Mouse (Mus musculus) midbrain, postnatal 0 days (tissue): ENCODE data around the gene Zbtb6. TPM values are rescaled to one million over a fixed set of nuclear protein-coding genes. Genes with fewer than 3 reads are reported as not detected.

Source experiments
- ATAC-seq: fragments of 200-750 bp; cut with Nextera tagmentation; 2 replicates; pipeline ENCODE4 v1.8.0; 2017; ENCODE audit warnings: moderate number of reproducible peaks, mild to moderate bottlenecking, moderate TSS enrichment, moderate library complexity; ENCODE audit not compliant: low FRiP score
- DNase-seq: peaks from one replicate; pipeline ENCODE4 v3.0.0-alpha.2; 2015; ENCODE audit warnings: low spot score
- H3K27ac ChIP-seq: fragments of 300-500 bp; sonication (generic); 2 replicates; pipeline ENCODE4 v1.5.1; 2014; ENCODE audit warnings: low read depth, mild to moderate bottlenecking, low read length, mixed read lengths
- H3K27me3 ChIP-seq: fragments of 300-500 bp; sonication (generic); 2 replicates; pipeline ENCODE4 v1.6.1; 2014; ENCODE audit warnings: low read length, control low read depth, mixed read lengths; ENCODE audit not compliant: insufficient read depth
- H3K36me3 ChIP-seq: fragments of 300-500 bp; sonication (generic); 2 replicates; pipeline ENCODE4 v1.6.1; 2014; ENCODE audit warnings: low read length, control low read depth, mixed read lengths; ENCODE audit not compliant: insufficient read depth
- H3K4me1 ChIP-seq: fragments of 300-500 bp; sonication (generic); 2 replicates; pipeline ENCODE4 v1.6.1; 2014; ENCODE audit warnings: mild to moderate bottlenecking, control low read depth, antibody characterized with exemption, low read length, mixed read lengths; ENCODE audit not compliant: insufficient read depth
- H3K4me2 ChIP-seq: fragments of 300-500 bp; sonication (generic); 2 replicates; pipeline ENCODE4 v1.6.1; 2014; ENCODE audit warnings: low read depth, mild to moderate bottlenecking, low read length, mixed read lengths; ENCODE audit not compliant: poor library complexity, severe bottlenecking
- H3K4me3 ChIP-seq: fragments of 300-500 bp; sonication (generic); 2 replicates; pipeline ENCODE4 v1.5.1; 2014; ENCODE audit warnings: low read depth, mild to moderate bottlenecking, low read length, moderate library complexity
- H3K9ac ChIP-seq: fragments of 300-500 bp; sonication (generic); replicated peaks from 2 replicates; pipeline ENCODE4 v1.6.1; 2014; ENCODE audit warnings: mild to moderate bottlenecking, low read length, moderate library complexity, mixed read lengths; ENCODE audit not compliant: poor library complexity, severe bottlenecking
- H3K9me3 ChIP-seq: fragments of 300-500 bp; sonication (generic); 2 replicates; pipeline ENCODE4 v1.6.1; 2016; ENCODE audit warnings: low read length, control low read depth
- CTCF ChIP-seq: IDR thresholded peaks from 2 replicates; pipeline ENCODE4 v1.5.1; 2016; ENCODE audit warnings: antibody characterized with exemption, mild to moderate bottlenecking
- WGBS: fragments of 180-500 bp; shearing (Covaris S2); extraction: QIAGEN DNeasy Blood & Tissue Kit; methylation state at CpG from one replicate; pipeline ENCODE4 v1.1.7; 2014; 5-methylcytosine and 5-hydroxymethylcytosine counted together
- polyA plus RNA-seq: library from polyadenylated mRNA; unstranded; fragments of >200 nt; fragmentation: Nextera tagmentation; extraction: Ambion mirVana; gene quantifications from 2 replicates; pipeline ENCODE4 v1.2.1, GENCODE M21; 2015
- total RNA-seq: library from RNA; depleted of rRNA; stranded (reverse); fragments of >200 nt; gene quantifications from 2 replicates; pipeline ENCODE4 v1.2.3, GENCODE M21; 2014; rRNA removed

Gene Zbtb6
- total and polyA plus RNA-seq, 2 experiments from 2014 or later: 9.5 to 30.6 TPM

DNA sequence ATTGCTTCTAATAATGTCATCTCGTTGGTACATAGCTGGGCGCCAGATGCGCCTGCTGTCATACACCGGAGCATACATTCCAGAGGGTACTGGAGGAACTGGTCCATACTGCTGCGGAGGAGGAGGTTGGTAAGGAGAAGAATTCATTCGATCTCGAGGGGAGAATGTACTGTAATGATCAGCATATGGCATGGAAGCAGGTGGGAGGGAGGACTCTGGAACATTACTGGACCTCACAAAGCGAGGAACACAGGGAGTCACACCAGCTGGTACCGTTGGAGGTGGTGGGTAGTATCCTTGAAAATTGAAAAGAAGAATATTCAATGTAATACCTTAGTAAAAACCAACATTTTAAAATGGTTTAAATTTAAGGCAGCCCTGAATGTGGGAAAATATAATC lies 60.0 kb downstream of the Zbtb6 start:
- ATAC-seq (no peak), DNase-seq (no peak)
- Histone ChIP-seq H3K9me3 (no peaks in the 10 kb centered on the region), H3K4me3 (no peak overlapping the region), H3K27me3 (no peaks in the 10 kb centered on the region), H3K4me2 (no peak overlapping the region), H3K4me1 (no peaks in the 10 kb centered on the region), H3K27ac (no peak overlapping the region), H3K9ac (no peak overlapping the region), H3K36me3 (peaks cover 23% of the 10 kb centered on the region)
- no peak for TF ChIP-seq CTCF
- WGBS: 96% methylated on average over 9 of the region's 9 CpGs

DNA sequence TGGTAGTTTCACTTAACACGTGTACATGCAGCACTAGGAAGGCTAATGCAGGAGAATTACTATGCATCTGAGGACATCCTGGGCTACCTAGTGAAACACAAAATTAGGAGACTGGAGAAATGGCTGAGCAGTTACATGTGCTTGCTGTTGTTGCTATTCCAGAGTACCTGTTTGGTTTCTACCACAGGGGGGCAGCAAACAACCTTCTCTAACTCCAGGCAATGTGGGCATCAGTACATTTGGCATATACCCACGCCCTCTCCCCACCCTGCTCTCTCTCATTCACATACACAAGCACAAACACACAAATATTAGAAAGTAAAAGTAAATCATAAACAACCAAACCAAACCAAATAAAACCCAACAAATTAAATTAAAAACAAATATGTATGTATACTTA lies 62.8 kb downstream of the Zbtb6 start:
- WGBS: 63% methylated on average over 2 of the region's 2 CpGs
- peak; percentile 73 for TF ChIP-seq CTCF
- no peak for ATAC-seq

DNA sequence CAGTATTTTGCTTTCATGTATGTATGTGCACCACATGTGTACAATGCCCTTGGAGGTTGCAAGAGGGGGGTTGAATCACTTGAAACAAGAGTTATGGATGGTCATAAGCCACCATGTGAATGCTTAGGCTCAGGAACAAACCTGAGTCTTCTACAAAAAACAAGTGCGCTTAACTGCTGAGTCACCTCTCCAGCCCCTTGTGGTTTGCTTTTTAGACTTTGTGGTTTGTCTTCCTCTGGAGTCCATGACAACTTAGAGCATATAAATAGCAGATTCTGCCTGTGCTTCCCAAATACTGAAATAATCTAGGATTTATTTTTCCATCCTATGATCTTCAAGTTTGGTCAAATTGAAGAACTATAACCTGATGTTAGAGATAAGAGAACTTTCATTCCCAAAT lies 67.0 kb downstream of the Zbtb6 start:
- H3K4me3 ChIP-seq: no peak overlapping the region
- H3K4me1 ChIP-seq: no peaks in the 10 kb centered on the region
- H3K9ac ChIP-seq: no peak overlapping the region
- DNase-seq: no peak
- no peak overlapping the region for H3K27ac ChIP-seq
- no peak for TF ChIP-seq CTCF
- H3K9me3 ChIP-seq: no peaks in the 10 kb centered on the region
- 88% methylated on average over 1 of the region's 1 CpGs for WGBS
- no peak for ATAC-seq
- peaks cover 14% of the 10 kb centered on the region for H3K36me3 ChIP-seq
- H3K27me3 ChIP-seq: no peaks in the 10 kb centered on the region
- no peak overlapping the region for H3K4me2 ChIP-seq

More for the DNA sequence above, 62.8 kb downstream of the Zbtb6 start:
- no peak overlapping the region for H3K4me2 ChIP-seq
- H3K36me3 ChIP-seq: peaks cover 29% of the 10 kb centered on the region
- no peak overlapping the region for H3K27ac ChIP-seq
- H3K4me1 ChIP-seq: no peaks in the 10 kb centered on the region
- H3K9me3 ChIP-seq: no peaks in the 10 kb centered on the region
- H3K9ac ChIP-seq: no peak overlapping the region
- peak; percentile 70 for DNase-seq
- H3K27me3 ChIP-seq: no peaks in the 10 kb centered on the region
- H3K4me3 ChIP-seq: no peak overlapping the region

Other genes starting within 250 kb of the Zbtb6 start
- not detected in 2 replicates for gene Olfr366, start 231.6 kb downstream of the Zbtb6 start, total RNA-seq
- gene Olfr366, start 231.6 kb downstream of the Zbtb6 start, polyA plus RNA-seq: not detected in 2 replicates
- gene Olfr368, start 116.7 kb downstream of the Zbtb6 start, total RNA-seq: not detected in 2 replicates
- not detected in 2 replicates for gene Olfr368, start 116.7 kb downstream of the Zbtb6 start, polyA plus RNA-seq
- gene Pdcl, start 83.8 kb downstream of the Zbtb6 start, total RNA-seq: 35.5 and 41.7 TPM in 2 replicates
- 32.8 and 35.0 TPM in 2 replicates for gene Pdcl, start 83.8 kb downstream of the Zbtb6 start, polyA plus RNA-seq
- gene Rc3h2, start 20.3 kb downstream of the Zbtb6 start, total RNA-seq: 56.2 and 70.4 TPM in 2 replicates
- 9.0 and 13.3 TPM in 2 replicates for gene Rc3h2, start 20.3 kb downstream of the Zbtb6 start, polyA plus RNA-seq
- 14.3 and 15.1 TPM in 2 replicates for gene Zbtb26, start within 50 bp of the Zbtb6 start, total RNA-seq
- 2.5 and 2.6 TPM in 2 replicates for gene Zbtb26, start within 50 bp of the Zbtb6 start, polyA plus RNA-seq
- gene Rabgap1, start 108 bp upstream of the Zbtb6 start, total RNA-seq: 65.0 and 89.4 TPM in 2 replicates
- gene Rabgap1, start 108 bp upstream of the Zbtb6 start, polyA plus RNA-seq: 38.9 and 45.2 TPM in 2 replicates
- 35.6 and 46.5 TPM in 2 replicates for gene Gpr21, start 73.2 kb upstream of the Zbtb6 start, total RNA-seq
- 8.3 and 10.0 TPM in 2 replicates for gene Gpr21, start 73.2 kb upstream of the Zbtb6 start, polyA plus RNA-seq